Mouse (Mus musculus): ENCODE data around the gene Coa7. TPM values are rescaled to one million over a fixed set of nuclear protein-coding genes. Genes with fewer than 3 reads are reported as not detected.

Gene Coa7
- total and polyA plus RNA-seq, 3 experiments = 19.8 to 39.1 (median 30.5) TPM

- Histone ChIP-seq H3K36me3 (ENCODE audit: control insufficient read depth in 1 of 2, insufficient read depth in 2 of 2, low read length in 2 of 2) (no peaks in the 10 kb centered on the region; a peak in 1 of 4 replicates), H3K27ac (ENCODE audit: control insufficient read depth, low read depth, low read length) (no peak overlapping the region), H3K9me3 (replicated peaks; ENCODE audit: insufficient read depth, low read length) (no peaks in the 10 kb centered on the region), H3K27me3 (ENCODE audit: control insufficient read depth in 1 of 2, insufficient read depth in 2 of 2, low read length in 2 of 2) (no peaks in the 10 kb centered on the region), H3K4me3 (ENCODE audit: control insufficient read depth in 1 of 2, insufficient read depth in 1 of 2, low read depth in 2 of 2, low read length in 2 of 2) (no peak overlapping the region), H3K4me1 (ENCODE audit: control insufficient read depth in 1 of 2, insufficient read depth in 2 of 2, low read length in 2 of 2) (peaks cover under 1 to 14% of the 10 kb centered on the region in 2 experiments; a peak in 2 of 4 replicates), H3K9ac (ENCODE audit: control insufficient read depth, low read depth, low read length, poor library complexity, severe bottlenecking) (no peak overlapping the region), H3K79me2 (ENCODE audit: control insufficient read depth, insufficient read depth, low read length, poor library complexity) (no peaks in the 10 kb centered on the region)
- DNase-seq (ENCODE audit: low read depth, low spot score) = no peak
- no peak for TF ChIP-seq BHLHE40 (IDR thresholded peaks at IDR 0.05; ENCODE audit: borderline replicate concordance, low read depth, low read length)
- TF ChIP-seq E2F4 (IDR thresholded peaks at IDR 0.05; ENCODE audit: borderline replicate concordance, low read depth, low read length) = no peak
- TF ChIP-seq HCFC1 (IDR thresholded peaks at IDR 0.05; ENCODE audit: low read depth, low read length) = no peak
- no peak for TF ChIP-seq MAZ (IDR thresholded peaks at IDR 0.05; ENCODE audit: low read depth, low read length)
- no peak for TF ChIP-seq CHD2 (IDR thresholded peaks at IDR 0.05; ENCODE audit: low read length)
- no peak for TF ChIP-seq POLR2AphosphoS5 (IDR thresholded peaks at IDR 0.05; ENCODE audit: borderline replicate concordance, low read depth, low read length)
- TF ChIP-seq RAD21 (IDR thresholded peaks at IDR 0.05; ENCODE audit: low read depth, low read length) = no peak
- no peak for TF ChIP-seq TBP (IDR thresholded peaks at IDR 0.05; ENCODE audit: low read depth, low read length)
- TF ChIP-seq ZC3H11A (IDR thresholded peaks at IDR 0.05; ENCODE audit: low read depth, low read length) = no peak
- no peak for TF ChIP-seq NELFE (IDR thresholded peaks at IDR 0.05; ENCODE audit: low read depth, low read length)
- TF ChIP-seq CHD1 (IDR thresholded peaks at IDR 0.05; ENCODE audit: low read depth, low read length) = no peak
- TF ChIP-seq RCOR1 (IDR thresholded peaks at IDR 0.05; ENCODE audit: low read depth, low read length) = no peak
- no peak for TF ChIP-seq SIN3A (IDR thresholded peaks at IDR 0.05; ENCODE audit: low read length)
Measured at GRCm38 (mm10) chr4:108348256-108348875, 20.4 kb downstream of the Coa7 start.

- H3K4me1 ChIP-seq (ENCODE audit: control insufficient read depth in 1 of 2, insufficient read depth in 2 of 2, low read length in 2 of 2) = peaks cover 2 to 17% of the 10 kb centered on the region in 2 experiments; a peak in 2 of 4 replicates
- no peaks in the 10 kb centered on the region; a peak in 1 of 4 replicates for H3K36me3 ChIP-seq (ENCODE audit: control insufficient read depth in 1 of 2, insufficient read depth in 2 of 2, low read length in 2 of 2)
- no peaks in the 10 kb centered on the region for H3K27me3 ChIP-seq (ENCODE audit: control insufficient read depth in 1 of 2, insufficient read depth in 2 of 2, low read length in 2 of 2)
Measured at GRCm38 (mm10) chr4:108349064-108349463, 21.1 kb downstream of the Coa7 start.

More at GRCm38 (mm10) chr4:108349064-108349463, 21.1 kb downstream of the Coa7 start:
- Histone ChIP-seq H3K79me2 (ENCODE audit: control insufficient read depth, insufficient read depth, low read length, poor library complexity) (no peaks in the 10 kb centered on the region), H3K4me3 (ENCODE audit: control insufficient read depth in 1 of 2, insufficient read depth in 1 of 2, low read depth in 2 of 2, low read length in 2 of 2) (no peak overlapping the region), H3K27ac (ENCODE audit: control insufficient read depth, low read depth, low read length) (no peak overlapping the region), H3K9ac (ENCODE audit: control insufficient read depth, low read depth, low read length, poor library complexity, severe bottlenecking) (no peak overlapping the region), H3K9me3 (replicated peaks; ENCODE audit: insufficient read depth, low read length) (no peaks in the 10 kb centered on the region)
- no peak for TF ChIP-seq SIN3A (IDR thresholded peaks at IDR 0.05; ENCODE audit: low read length)
- no peak for TF ChIP-seq JUND (IDR thresholded peaks at IDR 0.05; ENCODE audit: low read depth, low read length)
- no peak for TF ChIP-seq ZKSCAN1 (IDR thresholded peaks at IDR 0.05; ENCODE audit: low read depth, low read length)
- DNase-seq (ENCODE audit: low read depth, low spot score) = no peak

Measured in MEL (cell line).